Mouse (Mus musculus) thymus, adult 18-20 months (tissue): Measurements from ENCODE around the gene Exosc2.

Experiments used
- DNase-seq, 2 experiments: peaks; one replicate each; pipeline ENCODE4 v3.0.0; 2022; ENCODE audit warnings: mixed read lengths in 2 of 2

Exosc2 gene

DNA sequence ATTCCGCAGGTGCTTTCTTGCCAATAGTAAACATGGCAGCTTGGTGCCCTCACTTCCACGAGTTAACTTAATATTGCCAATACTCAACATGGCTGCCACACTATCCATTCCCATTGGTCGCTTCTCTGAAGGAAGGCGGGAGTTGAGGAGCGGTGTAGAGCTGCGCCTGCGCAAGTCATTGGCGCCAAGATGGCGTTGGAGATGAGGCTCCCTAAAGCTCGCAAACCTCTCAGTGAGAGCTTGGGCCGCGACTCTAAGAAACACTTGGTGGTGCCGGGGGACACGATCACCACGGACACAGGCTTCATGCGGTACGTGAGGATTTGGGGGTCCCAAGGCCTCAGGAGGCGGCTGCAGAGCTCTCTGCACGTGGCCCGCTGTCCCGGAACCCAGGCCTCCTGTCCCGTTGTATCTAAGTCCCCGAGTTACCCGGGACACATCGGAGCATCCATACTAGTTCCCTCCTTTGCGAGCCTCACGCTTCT is at the start of gene Exosc2:
Exosc2 (plus strand) TSS at position 165 of the 485 bp plus-strand sequence.
- peak; percentile 81 to 90 for DNase-seq

GRCm38 (mm10) chr2:31633531-31633930 is 37.0 kb upstream of the Exosc2 start:
- DNase-seq: no peak

DNA sequence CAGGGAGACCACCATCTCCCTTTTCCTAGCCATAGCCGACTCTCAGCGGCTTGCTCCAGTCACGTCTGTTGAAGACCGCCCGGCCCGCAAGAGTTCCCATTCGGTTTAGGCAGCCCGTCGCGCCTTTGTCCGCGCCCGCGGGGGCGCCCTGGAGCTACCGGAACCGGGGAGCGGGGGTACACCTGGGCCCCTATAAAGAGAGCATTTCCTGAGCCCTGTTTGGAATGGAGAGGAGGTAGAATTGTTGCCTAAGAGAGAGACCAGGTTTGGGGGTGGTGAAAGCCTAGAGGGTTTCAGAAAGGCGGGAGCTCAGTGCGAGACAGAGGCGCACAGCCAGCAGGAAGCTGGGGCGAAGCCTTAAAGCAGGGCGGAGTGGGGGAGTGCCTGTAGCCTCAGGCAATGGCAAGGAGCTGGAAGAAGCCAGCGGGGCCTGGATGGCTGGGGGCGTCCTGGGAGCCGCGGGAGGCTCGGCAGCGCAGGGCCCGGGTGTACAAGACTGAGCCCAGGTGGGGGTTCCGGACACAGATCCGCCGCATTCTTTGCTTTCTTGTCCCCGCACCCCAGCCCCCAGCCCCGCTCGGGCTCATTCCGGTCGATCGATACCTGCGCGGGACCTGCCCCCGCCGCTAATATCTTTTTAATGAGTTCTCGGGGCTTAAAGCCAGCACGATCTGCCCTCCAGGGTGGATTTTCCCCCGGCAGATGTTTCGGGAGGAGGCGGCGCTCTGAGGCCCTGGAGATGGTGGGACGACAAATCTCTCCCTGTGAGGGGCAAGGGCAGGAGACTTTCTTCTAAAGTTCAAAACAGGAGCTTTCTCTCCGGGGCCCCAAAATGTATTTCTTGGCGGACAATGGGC is 35.0 kb upstream of the Exosc2 start:
- DNase-seq: no peak

GRCm38 (mm10) chr2:31636138-31636741 is 34.3 kb upstream of the Exosc2 start:
- DNase-seq: no peak

- no peak for DNase-seq
These were observed 33.8 kb upstream of the Exosc2 start for GRCm38 (mm10) chr2:31636742-31637141.

- DNase-seq: no peak
These were observed 33.2 kb upstream of the Exosc2 start for GRCm38 (mm10) chr2:31637311-31637710.

- DNase-seq: no peak
These were observed 32.7 kb upstream of the Exosc2 start for GRCm38 (mm10) chr2:31637807-31638206.

- no peak for DNase-seq
These were observed 31.7 kb upstream of the Exosc2 start for GRCm38 (mm10) chr2:31638581-31639465.

DNA sequence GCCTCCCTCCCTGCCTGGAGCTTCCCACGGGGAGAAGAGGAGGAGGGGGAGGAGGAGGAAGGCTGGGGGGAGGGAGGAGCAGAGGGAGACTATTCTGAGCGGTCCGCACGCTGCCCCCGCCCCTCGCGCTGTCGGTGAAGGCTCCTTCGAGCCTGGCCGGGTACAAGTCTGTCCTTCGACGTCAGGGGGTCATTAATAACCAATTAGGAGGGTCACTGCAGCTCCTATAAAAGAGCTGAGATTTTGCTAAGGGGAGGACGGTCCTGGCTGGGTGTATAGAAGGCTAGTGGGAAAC is 31.1 kb upstream of the Exosc2 start:
- no peak for DNase-seq

DNA sequence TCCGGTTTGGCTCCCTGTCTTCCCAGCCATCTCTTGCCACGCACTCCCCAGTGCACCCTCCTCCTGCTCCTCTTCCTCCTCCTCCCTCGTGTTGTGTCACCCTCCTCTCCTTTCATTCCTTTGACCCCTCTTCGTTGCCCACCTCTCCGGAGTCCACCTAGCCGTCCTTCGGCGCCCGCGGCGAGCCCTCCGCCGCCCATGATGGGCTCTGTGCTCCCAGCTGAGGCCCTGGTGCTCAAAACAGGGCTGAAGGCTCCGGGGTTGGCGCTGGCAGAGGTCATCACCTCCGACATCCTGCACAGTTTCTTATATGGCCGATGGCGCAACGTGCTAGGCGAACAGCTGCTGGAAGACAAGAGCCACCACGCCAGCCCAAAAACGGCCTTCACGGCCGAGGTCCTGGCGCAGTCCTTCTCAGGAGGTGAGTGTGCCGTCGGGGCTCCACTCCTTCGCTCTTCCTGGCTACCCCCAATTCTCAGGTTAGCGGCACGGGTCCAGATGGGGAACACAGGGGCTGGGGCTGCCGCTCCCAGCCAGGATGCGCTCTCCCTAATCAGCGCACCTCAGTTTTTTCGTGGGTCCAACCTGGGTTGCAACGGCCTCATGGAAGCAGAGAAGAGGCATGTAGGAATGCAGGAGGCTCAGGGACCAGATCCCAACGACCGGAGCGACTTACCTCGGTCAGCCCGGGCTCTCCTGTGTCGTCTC is 30.5 kb upstream of the Exosc2 start, which contains the start of gene Prdm12:
Prdm12 (plus strand) TSS at position 137 of the 708 bp plus-strand sequence.
- no peak for DNase-seq

GRCm38 (mm10) chr2:31640609-31641507 is 29.7 kb upstream of the Exosc2 start:
- DNase-seq: no peak

DNA sequence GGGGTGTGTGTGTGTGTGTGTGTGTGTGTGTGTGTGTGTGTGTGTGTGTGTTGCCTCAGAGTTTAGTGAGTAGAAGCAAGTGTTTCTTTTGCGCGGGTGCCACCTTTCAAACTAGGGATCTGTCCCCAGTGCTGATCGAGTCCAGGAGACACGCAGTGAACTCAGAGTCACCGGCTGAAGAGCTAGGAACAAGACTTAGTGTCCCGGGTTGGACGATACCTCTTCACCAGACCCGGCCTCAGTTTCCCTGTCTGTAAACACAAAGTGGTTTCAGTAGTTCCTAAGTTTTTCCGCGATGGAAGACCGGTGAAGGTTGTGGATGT is 29.0 kb upstream of the Exosc2 start:
- no peak for DNase-seq

GRCm38 (mm10) chr2:31641929-31642328 is 28.6 kb upstream of the Exosc2 start:
- DNase-seq: no peak

DNA sequence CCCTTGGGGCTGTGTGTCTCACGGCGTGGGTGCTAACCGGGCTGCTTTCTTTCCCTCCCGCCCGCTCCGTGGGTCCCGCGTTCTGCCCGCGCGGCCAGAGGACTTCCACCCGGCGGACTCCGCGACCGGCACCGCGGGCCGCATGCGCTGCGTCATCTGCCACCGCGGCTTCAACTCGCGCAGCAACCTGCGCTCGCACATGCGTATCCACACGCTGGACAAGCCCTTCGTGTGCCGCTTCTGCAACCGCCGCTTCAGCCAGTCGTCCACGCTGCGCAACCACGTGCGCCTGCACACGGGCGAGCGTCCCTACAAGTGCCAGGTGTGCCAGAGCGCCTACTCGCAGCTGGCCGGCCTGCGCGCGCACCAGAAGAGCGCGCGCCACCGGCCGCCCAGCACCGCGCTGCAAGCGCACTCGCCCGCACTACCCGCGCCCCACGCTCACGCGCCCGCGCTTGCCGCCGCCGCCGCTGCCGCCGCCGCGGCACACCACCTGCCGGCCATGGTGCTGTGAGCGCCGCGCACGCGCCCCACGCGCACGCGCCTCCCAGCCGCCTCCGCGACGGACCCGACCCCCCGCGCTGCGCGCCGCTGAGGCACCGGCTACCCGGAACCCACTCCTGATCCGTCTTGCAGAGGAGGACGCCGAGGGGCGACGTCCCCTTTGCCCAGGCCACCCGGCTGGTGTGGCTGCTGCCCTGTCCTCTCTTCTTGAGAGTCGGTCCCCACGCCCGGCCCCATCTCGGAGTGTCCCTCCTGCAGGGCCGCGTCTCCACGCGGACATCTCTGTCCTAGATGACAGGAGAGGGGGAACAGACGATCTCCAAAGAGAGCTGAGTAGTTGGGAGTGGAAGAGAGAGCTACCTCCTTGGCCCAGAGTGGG is 16.3 kb upstream of the Exosc2 start:
- DNase-seq: no peak

DNA sequence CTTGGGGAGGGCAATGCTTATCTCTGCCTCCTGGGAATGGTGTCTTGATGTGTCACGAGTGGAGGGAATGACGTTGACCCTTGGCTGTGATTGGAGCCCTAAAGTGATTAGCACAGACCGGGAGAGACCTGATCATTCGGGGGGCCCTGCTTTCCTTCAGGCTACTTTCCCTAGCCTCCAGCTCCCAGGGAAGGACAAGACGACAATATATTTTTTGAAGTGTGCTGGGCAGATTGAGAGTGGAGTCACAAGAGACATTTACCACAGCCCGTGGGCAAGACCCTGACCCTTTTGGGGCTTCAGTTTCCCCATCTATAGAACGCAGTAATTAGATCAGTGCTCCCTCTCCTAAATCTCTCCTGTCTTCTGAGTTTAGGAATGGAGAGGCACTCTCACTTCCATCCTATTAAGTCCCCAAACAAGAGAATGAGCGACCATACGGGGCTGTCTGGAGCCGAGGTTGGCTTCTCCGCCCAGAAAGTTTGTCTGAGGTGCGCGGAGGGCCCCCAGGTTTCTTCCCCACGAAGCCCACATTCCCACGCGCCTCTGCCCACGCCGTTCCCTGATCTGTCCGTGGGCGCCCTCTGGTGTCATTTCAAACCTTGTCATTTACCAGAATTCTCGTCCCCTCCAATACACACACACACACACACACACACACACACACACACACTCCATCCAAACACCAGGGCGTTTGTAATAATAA is 15.5 kb upstream of the Exosc2 start:
- DNase-seq: no peak

DNA sequence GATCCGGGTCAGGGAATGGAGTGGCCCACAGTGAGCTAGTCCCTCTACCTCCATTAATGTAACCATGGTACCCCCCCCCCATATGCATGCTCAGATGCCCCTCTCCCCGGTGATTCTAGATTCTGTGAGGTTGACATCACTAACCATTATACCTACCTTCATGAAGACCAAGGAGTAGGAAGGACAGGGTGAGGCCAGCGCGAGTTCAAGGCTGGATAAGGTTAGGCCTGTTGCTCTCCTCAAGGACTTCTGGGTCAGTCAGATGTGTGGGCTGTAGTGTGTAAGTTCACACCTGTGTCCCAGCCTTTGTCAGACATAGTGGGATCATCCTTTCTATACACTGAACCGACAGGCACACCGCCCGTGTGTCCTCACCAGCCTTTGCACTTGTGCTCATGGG is 14.1 kb upstream of the Exosc2 start:
- DNase-seq: no peak

GRCm38 (mm10) chr2:31662939-31663803 is 7.3 kb upstream of the Exosc2 start:
- no peak for DNase-seq

DNA sequence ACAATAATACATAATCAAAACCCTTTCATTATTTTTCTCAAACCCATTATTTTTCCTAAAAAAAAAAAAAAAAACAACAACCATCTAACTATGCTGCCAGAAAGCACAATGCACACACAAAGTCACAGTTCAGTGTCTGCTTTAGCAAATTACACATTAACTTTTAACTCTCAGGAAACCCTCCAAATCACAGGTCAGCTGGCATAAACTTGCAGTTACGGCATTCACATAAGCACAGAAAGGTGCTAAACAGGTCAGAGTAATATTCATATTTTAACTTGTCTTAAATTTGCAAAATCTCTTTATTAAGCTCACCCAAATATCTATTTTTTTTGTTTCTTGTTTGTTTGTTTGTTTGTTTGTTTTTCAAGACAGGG is 6.7 kb upstream of the Exosc2 start:
- DNase-seq: no peak

DNA sequence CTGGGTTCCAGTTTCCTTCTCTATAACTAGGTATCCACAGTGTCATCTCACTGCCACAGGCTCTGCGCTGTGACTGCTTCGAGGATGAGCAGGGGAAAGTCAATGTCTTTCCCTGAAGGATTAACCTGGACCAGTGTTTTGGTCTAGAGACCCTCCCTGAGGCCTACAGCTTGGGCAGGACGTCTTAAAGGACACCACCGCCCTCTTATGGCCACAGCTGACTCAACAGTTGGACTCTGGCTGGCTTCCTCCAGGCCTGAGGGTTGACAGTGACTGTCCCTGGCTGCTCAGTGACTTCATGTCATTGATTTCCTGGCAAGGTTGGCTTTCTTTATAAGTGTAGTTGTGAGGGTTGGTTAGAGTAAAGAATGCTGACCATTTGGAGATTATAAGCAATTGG is 3.2 kb upstream of the Exosc2 start:
- no peak for DNase-seq
